In genomic region chr19:10097826-10098225, GRCm38 (mm10) we compare ENCODE assay signal across 11 mouse cellular contexts. TPM values are rescaled to one million over a fixed set of nuclear protein-coding genes. Genes with fewer than 3 reads are reported as not detected.
DNase-seq lines count a peak whose midpoint lies in the region; ATAC-seq lines count a peak whose summit lies in the region.
"Had no signal": no experiment of that assay in that cellular context is flagged by ENCODE, and none has a peak within 500 bp of the region (broad histone marks: within the 10 kb centered on the region; RNA-seq: fewer than 3 reads in every experiment).

No protein-coding gene starts in this region.

- H3K36me3 ChIP-seq in forebrain, embryonic 15.5 days: peaks cover 9% of the 10 kb centered on the region
- H3K36me3 ChIP-seq in midbrain, embryonic 10.5 days: peaks cover 69% of the 10 kb centered on the region

- peaks cover 72% of the 10 kb centered on the region for H3K4me1 ChIP-seq in forebrain, embryonic 15.5 days
- peaks cover 70% of the 10 kb centered on the region for H3K4me1 ChIP-seq in midbrain, embryonic 10.5 days

- 40% methylated on average over 5 of the region's 5 CpGs for WGBS in forebrain, embryonic 15.5 days
- WGBS in midbrain, embryonic 10.5 days: 66% methylated on average over 5 of the region's 5 CpGs

- no peaks in the 10 kb centered on the region for H3K27me3 ChIP-seq in forebrain, embryonic 15.5 days
- H3K27me3 ChIP-seq in midbrain, embryonic 10.5 days (ENCODE audit: low read depth, poor library complexity, severe bottlenecking): no peaks in the 10 kb centered on the region

- H3K4me3 ChIP-seq in forebrain, embryonic 15.5 days: peak overlapping the region; percentile 84
- peak overlapping the region; percentile 87; the same call in 1 of the 2 replicates for H3K4me3 ChIP-seq in midbrain, embryonic 10.5 days

- H3K9ac ChIP-seq in forebrain, embryonic 15.5 days (replicated peaks): 0 out of 2 replicates have a peak overlapping the region, but pooled peaks have one; percentile 13

- DNase-seq in retina, embryonic 14.5 days (ENCODE audit: low spot score): peak; percentile 32
- DNase-seq in retina, postnatal 1 day: no peak
- no peak for DNase-seq in midbrain, embryonic 10.5 days (ENCODE audit: low spot score)
- DNase-seq in c-Kit-positive CD71-positive TER-119-positive erythroid progenitor cells, embryonic 14.5 days (ENCODE audit: low spot score): no peak
- DNase-seq in spleen, adult 18-20 months: no peak
- DNase-seq: cerebellum, postnatal 25 days; gastrocnemius, postnatal 14 days; kidney, adult 11 months; thymus, postnatal 36 days had no signal

- no peak for ATAC-seq in forebrain, embryonic 15.5 days (replicated peaks)
- ATAC-seq in granulocyte monocyte progenitor cell, adult 5-6 weeks (replicated peaks; ENCODE audit: poor library complexity, severe bottlenecking): no peak

- peak overlapping the region; percentile 73 for H3K4me2 ChIP-seq in forebrain, embryonic 15.5 days (replicated peaks)

- no peaks in the 10 kb centered on the region for H3K9me3 ChIP-seq in forebrain, embryonic 15.5 days
- H3K9me3 ChIP-seq in midbrain, embryonic 10.5 days (replicated peaks): no peaks in the 10 kb centered on the region

- H3K27ac ChIP-seq in forebrain, embryonic 15.5 days (replicated peaks): peak overlapping the region; percentile 35; the same call in 1 of the 2 replicates
- peak overlapping the region; percentile 75 for H3K27ac ChIP-seq in midbrain, embryonic 10.5 days (replicated peaks)

RNA-seq across cellular contexts. Expression of gene Fads2, which starts 3.7 kb away (rescaled TPM):
- polyA plus RNA-seq in forebrain, embryonic 15.5 days (2015; fragmentation: Nextera tagmentation; extraction: Ambion mirVana): 164 and 166 TPM in 2 replicates
- 207 and 236 TPM in 2 replicates for polyA plus RNA-seq in midbrain, embryonic 10.5 days (2016; fragmentation: Nextera tagmentation; extraction: Ambion mirVana)
- total RNA-seq in granulocyte monocyte progenitor cell, adult 5-6 weeks (2014; fragmentation: Nextera tagmentation): 4.8 and 5.5 TPM in 2 replicates
- total RNA-seq in granulocyte monocyte progenitor cell, adult 5-6 weeks (2017): 3.7 and 5.4 TPM in 2 replicates

RNA-seq across cellular contexts. Expression of gene Fads3, which starts 56.5 kb away (rescaled TPM):
- 14.0 and 15.3 TPM in 2 replicates for polyA plus RNA-seq in forebrain, embryonic 15.5 days (2015; fragmentation: Nextera tagmentation; extraction: Ambion mirVana)
- polyA plus RNA-seq in midbrain, embryonic 10.5 days (2016; fragmentation: Nextera tagmentation; extraction: Ambion mirVana): 5.5 and 5.8 TPM in 2 replicates
- total RNA-seq in granulocyte monocyte progenitor cell, adult 5-6 weeks (2014; fragmentation: Nextera tagmentation): 0.38 and 0.97 TPM in 2 replicates
- total RNA-seq in granulocyte monocyte progenitor cell, adult 5-6 weeks (2017): 0.22 and 1.4 TPM in 2 replicates
